Mouse (Mus musculus) naive thymus-derived CD4-positive, alpha-beta T cell, adult 2 months (primary cell): ENCODE results near the gene Copz1.
A peak's percentile ranks its signal among the peaks of the same experiment; 100 is the strongest.

Experiments
- DNase-seq: peaks from one replicate; pipeline ENCODE4 v3.0.0-alpha.2; 2011; ENCODE audit warnings: low read depth

Copz1 gene

DNA sequence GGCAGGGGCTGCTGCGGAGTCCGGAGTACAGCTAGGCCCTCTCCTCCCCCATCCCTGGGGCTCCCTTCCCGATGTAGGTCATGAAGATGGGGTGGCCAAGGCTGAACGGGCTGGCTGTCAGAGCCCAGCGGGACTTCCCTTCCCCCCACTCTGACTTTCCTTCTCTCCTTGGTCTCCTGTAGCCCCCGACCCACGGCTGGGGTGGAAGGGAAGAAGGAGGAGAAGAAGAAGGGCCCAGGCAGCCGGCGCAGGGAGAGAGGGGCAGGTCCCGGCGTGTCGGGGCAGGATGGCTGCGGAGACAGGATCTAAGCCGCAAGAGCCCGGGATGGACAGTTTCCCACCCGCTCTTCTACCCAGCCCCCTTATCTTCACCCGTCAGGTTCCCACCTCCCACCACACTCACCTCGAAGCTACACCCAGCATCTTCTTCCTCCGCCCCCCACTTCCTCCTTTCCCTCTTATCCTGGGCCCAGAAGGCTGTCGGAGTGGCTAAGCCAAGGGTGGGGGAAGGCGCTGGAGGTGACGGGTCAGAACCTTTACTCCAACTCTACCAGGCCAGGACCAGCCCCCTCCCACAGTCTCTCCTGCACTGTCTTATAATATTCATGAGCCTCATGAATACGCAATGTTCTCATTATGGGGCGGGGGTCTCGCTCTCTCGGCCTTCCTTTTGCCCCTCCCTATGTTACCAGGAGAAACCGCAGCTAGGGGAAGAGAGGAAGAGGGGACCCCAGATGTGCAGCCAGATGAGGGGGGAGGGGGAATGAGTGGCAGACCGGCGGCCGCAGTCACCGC lies 66.8 kb downstream of the Copz1 start:
- DNase-seq = peak; percentile 31

DNA sequence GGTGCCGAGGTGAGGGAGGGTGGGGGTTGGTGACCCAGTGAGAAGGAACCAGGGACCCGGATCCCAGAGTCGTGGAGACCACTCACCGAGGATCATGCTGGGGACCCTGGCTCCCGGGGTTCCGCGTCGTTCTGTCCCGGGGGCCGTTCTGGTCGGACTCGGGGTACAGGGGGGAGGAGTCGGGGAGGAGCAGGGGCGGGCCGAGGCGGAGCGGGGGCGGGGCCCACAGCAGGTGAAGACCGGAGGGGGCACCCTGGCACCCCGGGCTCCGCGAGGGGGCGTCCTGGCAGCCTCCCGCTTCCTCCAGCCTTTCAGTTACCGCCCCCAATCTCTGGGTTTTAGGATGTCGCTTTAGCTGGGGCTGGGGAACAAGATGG lies 67.4 kb downstream of the Copz1 start, which contains the start of gene Zfp385a:
Zfp385a (minus strand) TSS at position 133 of the 377 bp plus-strand sequence.
- DNase-seq = peak; percentile 74

DNA sequence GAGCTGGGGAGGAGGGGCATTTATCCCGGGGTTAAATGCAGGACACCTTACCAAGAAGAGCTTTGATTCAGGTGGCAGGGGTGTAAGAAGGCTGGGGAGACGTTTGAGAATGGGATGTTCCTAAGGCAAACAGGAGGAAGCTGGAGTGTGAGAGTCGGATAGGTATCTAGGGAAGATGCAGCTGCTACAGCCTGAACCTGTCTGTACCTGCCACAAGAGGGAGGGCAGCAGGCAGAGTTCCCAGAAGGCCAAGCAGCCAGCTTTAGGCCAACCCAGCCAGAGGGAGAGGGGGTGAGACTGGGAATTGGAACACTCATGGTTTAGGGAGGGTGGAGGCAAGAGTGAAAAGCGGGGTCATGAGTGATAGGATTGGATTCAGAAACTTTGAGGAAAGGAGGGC lies 68.3 kb downstream of the Copz1 start:
- peak; percentile 32 for DNase-seq

DNA sequence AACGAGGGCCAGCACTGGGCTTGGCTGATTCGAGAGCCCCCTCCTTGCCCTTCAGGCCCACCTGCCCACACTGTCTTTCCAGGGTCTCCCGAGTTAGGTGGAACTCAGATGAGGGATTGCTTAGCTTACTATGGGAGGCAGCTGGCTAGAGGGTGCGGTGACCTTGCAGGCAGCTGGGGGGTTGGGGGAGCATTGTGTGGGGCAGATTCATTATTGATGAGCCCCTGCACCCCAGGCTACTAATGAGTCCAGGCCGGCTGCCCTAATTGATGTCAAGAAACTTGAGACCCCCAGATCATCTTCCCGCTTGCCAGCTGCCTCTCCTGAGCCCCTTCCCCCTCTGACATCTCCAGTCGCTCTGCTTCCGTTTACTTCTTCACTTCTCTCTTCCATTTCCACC lies 69.0 kb downstream of the Copz1 start:
- DNase-seq = no peak

DNA sequence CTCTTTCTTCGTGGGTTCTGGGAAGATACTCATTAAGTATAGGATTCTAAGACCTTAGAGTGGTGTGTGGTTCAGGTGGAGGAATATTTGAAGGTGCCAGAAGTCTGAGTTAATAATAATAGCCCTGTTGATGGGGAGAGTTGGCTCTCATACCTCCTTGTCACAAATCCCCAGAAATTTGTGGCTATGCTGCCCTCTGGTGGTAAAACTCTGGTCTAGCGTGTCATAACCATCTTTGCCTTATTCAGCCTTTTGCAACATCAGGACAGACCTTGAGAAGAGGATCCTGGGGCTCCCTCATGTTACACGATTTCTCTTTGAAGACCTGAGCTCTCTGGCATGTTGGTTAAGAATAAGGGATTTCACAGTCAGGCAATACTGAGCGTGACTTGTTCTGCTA lies 69.9 kb downstream of the Copz1 start:
- DNase-seq = peak; percentile 87

DNA sequence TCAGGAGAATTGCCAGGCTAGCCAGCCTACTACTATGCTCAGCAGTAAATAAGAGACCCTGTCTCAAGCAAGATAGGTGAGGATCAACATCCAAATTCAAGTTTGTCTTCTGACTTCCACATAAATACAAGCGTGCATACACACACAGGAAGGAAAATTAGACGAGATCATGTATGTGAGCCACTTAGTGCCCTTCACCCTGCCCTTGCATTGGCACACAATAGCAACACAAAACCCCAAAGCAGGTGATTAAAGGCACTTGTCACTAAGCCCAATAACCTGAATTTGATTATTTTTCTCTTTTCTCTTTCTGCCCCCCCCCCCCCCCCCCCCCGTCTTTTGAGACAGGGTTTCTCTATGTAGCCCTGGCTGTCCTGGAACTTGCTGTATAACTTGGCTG lies 70.5 kb downstream of the Copz1 start:
- no peak for DNase-seq

DNA sequence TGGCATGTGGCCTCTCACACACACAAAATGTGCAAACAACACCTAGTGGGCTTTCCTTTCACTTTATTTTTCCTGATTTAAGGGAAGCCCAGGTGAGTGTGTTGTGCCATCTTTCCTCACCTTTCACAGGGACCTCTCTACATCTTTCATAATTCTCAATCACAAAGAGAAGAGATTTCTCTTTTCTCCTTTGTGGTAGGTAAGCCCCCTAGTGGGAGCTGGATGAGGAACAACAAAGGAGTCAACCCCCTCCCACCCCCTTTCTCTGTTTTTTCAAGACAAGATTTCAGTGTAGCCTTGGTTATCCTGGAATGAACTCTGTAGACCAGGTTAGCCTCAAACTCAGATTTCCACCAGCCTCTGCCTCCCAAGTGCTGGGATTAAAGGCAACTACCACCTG lies 71.0 kb downstream of the Copz1 start:
- no peak for DNase-seq

DNA sequence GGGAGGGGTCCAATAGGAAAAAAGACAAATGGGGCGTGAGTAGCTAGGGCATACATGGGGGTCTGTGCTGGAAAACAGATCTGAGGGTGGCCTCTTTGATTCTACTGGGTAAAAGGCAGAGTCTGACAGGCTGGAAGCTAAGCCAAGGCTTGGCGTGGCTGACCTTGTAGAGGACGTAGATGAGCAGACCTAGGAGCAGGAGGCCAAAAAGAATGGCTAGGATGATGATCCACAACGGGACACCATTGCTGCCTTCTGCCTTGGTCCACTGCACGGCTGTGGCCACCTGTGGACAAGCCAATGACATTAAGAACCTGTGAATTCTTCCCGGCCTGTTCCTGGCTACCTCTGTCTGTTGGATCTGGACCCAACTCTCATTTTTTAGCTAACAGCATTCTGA lies 73.3 kb downstream of the Copz1 start:
- DNase-seq = no peak

DNA sequence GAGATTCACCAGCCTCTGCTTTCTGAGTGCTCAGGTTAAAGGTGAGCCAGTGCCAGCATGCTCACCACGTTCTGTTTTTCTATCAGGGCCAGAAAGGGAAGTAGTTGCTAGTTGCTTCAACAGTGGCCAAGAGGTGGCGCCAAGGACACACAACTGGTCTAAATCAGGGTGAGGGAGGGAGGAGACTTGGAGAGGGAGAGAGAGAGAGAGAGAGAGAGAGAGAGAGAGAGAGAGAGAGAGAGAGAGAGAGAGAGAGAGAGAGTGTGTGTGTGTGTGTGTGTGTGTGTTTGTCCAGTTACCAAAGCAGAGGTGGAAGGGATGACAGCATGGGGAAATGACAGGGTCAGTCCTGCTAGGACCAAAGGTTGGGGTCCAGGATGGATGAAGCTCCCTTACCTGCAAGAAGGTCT lies 74.8 kb downstream of the Copz1 start:
- peak; percentile 70 for DNase-seq
